Mouse (Mus musculus): ENCODE data around the gene Lamb3.
"Not testable (repeated sequence)": the region's sequence is repeated elsewhere in the genome, so short reads cannot be mapped to it uniquely, and the experiment has no call there.

The Lamb3 gene

GRCm38 (mm10) chr1:193243571-193244193 lies 36.2 kb downstream of the Lamb3 start:
- DNase-seq (ENCODE audit: low read depth, low spot score): no peak

GRCm38 (mm10) chr1:193244235-193244634 lies 36.7 kb downstream of the Lamb3 start:
- no peak for DNase-seq (ENCODE audit: low read depth, low spot score)

GRCm38 (mm10) chr1:193250026-193250425 lies 42.5 kb downstream of the Lamb3 start:
- no peak for DNase-seq (ENCODE audit: low read depth, low spot score)

GRCm38 (mm10) chr1:193251386-193251785 lies 43.9 kb downstream of the Lamb3 start:
- peak; percentile 13 for DNase-seq (ENCODE audit: low read depth, low spot score)

- DNase-seq (ENCODE audit: low read depth, low spot score): no peak
These were observed 45.1 kb downstream of the Lamb3 start for GRCm38 (mm10) chr1:193252616-193253015.

- DNase-seq (ENCODE audit: low read depth, low spot score): not testable (repeated sequence)
These were observed 46.4 kb downstream of the Lamb3 start for GRCm38 (mm10) chr1:193253895-193254294.

GRCm38 (mm10) chr1:193255032-193255431 lies 47.5 kb downstream of the Lamb3 start:
- DNase-seq (ENCODE audit: low read depth, low spot score): no peak

- DNase-seq (ENCODE audit: low read depth, low spot score): peak; percentile 22
These were observed 48.2 kb downstream of the Lamb3 start for GRCm38 (mm10) chr1:193255488-193256288.

GRCm38 (mm10) chr1:193256289-193256577 lies 48.7 kb downstream of the Lamb3 start:
- DNase-seq (ENCODE audit: low read depth, low spot score): no peak

- no peak for DNase-seq (ENCODE audit: low read depth, low spot score)
These were observed 49.2 kb downstream of the Lamb3 start for GRCm38 (mm10) chr1:193256621-193257098.

GRCm38 (mm10) chr1:193259559-193259958 lies 52.1 kb downstream of the Lamb3 start:
- DNase-seq (ENCODE audit: low read depth, low spot score): no peak

- no peak for DNase-seq (ENCODE audit: low read depth, low spot score)
These were observed 54.5 kb downstream of the Lamb3 start for GRCm38 (mm10) chr1:193261897-193262548.

GRCm38 (mm10) chr1:193263026-193263907 lies 55.8 kb downstream of the Lamb3 start:
- DNase-seq (ENCODE audit: low read depth, low spot score): no peak

GRCm38 (mm10) chr1:193263955-193264598 lies 56.6 kb downstream of the Lamb3 start, which contains the start of gene Hsd11b1:
Gene Hsd11b1 (minus strand): TSS chr1:193264075.
- DNase-seq (ENCODE audit: low read depth, low spot score): no peak

- no peak for DNase-seq (ENCODE audit: low read depth, low spot score)
These were observed 58.2 kb downstream of the Lamb3 start for GRCm38 (mm10) chr1:193265734-193266133.

- DNase-seq (ENCODE audit: low read depth, low spot score): no peak
These were observed 63.7 kb downstream of the Lamb3 start for GRCm38 (mm10) chr1:193270965-193271763.

GRCm38 (mm10) chr1:193272137-193272915 lies 64.8 kb downstream of the Lamb3 start:
- DNase-seq (ENCODE audit: low read depth, low spot score): peak; percentile 46

- DNase-seq (ENCODE audit: low read depth, low spot score): peak; percentile 58
These were observed 65.6 kb downstream of the Lamb3 start, which contains the start of gene G0s2 for GRCm38 (mm10) chr1:193272916-193273601. Gene G0s2 (minus strand): TSS chr1:193273217.

Data from R1 (cell line).